Mouse (Mus musculus): ENCODE measurements at regions not wholly inside any gene's neighbourhood (a gene's known extent, or its start where the extent isn't known, plus 50 kb on each side); places are given as distances from the start of the nearest gene placed in this dataset.

DNA sequence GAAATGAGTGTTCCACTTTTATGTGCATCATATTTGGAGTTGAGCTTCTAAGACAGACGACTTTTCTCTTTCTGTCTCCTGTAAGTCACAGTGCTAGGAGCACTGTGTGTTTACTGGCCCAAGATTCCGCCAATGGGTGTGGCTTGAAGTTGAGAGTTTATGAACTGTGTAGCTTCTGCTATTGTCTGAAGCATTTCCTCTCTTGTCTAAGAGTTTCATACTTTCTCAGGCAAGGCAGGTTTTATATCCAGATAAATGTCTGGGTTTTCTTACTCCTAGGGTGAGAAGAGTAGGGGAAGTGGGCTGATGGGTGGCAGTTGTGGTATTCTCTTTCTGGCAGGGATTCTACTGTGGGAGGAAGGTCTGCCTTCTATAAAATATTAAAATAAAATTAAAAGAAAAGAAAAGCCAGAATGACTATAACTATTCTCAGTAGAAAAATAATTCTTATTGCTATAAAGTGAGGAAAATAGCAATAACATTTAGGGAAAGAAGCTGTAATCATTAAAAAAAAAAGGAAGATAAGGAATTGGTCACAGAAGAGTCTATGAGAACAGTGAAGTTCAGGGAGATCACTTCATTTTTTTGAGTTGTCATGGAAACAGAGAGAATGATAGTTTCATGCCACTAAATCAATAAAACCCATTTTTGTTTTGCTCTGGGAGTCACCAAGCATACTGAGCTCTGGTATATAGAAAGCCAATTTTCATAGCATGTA, 147.9 kb upstream of the Cdkn2b start:
- Histone ChIP-seq H3K4me1 (ENCODE audit: insufficient read depth, low read depth, low read length) (no peaks in the 10 kb centered on the region), H3K9ac (replicated peaks; ENCODE audit: low read depth) (no peak overlapping the region), H3K9me3 (ENCODE audit: low read length) (no peaks in the 10 kb centered on the region), H3K4me3 (ENCODE audit: low read depth, low read length) (no peak overlapping the region), H3K4me2 (replicated peaks; ENCODE audit: low read depth, low read length) (no peak overlapping the region), H3K36me3 (ENCODE audit: insufficient read depth, low read length) (no peaks in the 10 kb centered on the region), H3K27ac (ENCODE audit: low read length) (no peak overlapping the region), H3K27me3 (replicated peaks; ENCODE audit: insufficient read depth, low read length) (no peaks in the 10 kb centered on the region)
- ATAC-seq (peak; percentile 48; the same call in 1 of the 2 replicates), DNase-seq (ENCODE audit: low spot score) (no peak)
- 33% methylated on average over 2 of the region's 2 CpGs for WGBS
- no peak for TF ChIP-seq CTCF (IDR thresholded peaks at IDR 0.05)
- no peak for TF ChIP-seq EP300 (IDR thresholded peaks at IDR 0.05)

GRCm38 (mm10) chr4:89457861-89458260, 147.0 kb upstream of the Cdkn2b start:
- DNase-seq (ENCODE audit: low spot score) (no peak), ATAC-seq (no peak)
- TF ChIP-seq EP300 (IDR thresholded peaks at IDR 0.05) (no peak), CTCF (IDR thresholded peaks at IDR 0.05) (no peak)
- Histone ChIP-seq H3K27ac (ENCODE audit: low read length) (no peak overlapping the region), H3K36me3 (ENCODE audit: insufficient read depth, low read length) (no peaks in the 10 kb centered on the region), H3K9ac (replicated peaks; ENCODE audit: low read depth) (no peak overlapping the region), H3K4me2 (replicated peaks; ENCODE audit: low read depth, low read length) (no peak overlapping the region), H3K9me3 (ENCODE audit: low read length) (no peaks in the 10 kb centered on the region), H3K4me3 (ENCODE audit: low read depth, low read length) (no peak overlapping the region), H3K27me3 (replicated peaks; ENCODE audit: insufficient read depth, low read length) (no peaks in the 10 kb centered on the region), H3K4me1 (ENCODE audit: insufficient read depth, low read depth, low read length) (no peaks in the 10 kb centered on the region)
- WGBS, result 80% methylated on average over 2 of the region's 2 CpGs

DNA sequence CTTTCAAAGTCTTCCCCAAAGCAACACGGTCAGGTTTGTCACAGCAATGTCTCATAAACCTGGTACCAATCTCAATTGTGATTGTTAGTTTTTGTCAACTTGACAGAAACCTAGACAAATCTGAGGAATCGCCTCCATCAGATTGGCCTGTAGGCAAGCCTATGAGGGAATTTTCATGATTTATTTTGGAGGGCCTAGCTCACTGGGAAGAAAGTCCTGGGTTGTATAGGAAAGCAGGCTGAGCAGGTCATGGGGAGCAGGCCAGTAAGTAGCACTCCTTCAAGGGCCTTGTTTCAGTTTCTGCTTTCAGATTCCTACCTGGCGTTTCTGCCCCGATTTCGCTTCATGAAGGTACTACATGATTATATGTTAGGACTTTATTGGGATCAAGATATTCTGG, 144.1 kb upstream of the Cdkn2b start:
- Histone ChIP-seq H3K27ac (ENCODE audit: low read length) (no peak overlapping the region), H3K27me3 (replicated peaks; ENCODE audit: insufficient read depth, low read length) (no peaks in the 10 kb centered on the region), H3K9me3 (ENCODE audit: low read length) (no peaks in the 10 kb centered on the region), H3K4me3 (ENCODE audit: low read depth, low read length) (no peak overlapping the region), H3K4me2 (replicated peaks; ENCODE audit: low read depth, low read length) (no peak overlapping the region), H3K9ac (replicated peaks; ENCODE audit: low read depth) (no peak overlapping the region), H3K36me3 (ENCODE audit: insufficient read depth, low read length) (no peaks in the 10 kb centered on the region), H3K4me1 (ENCODE audit: insufficient read depth, low read depth, low read length) (no peaks in the 10 kb centered on the region)
- TF ChIP-seq CTCF (IDR thresholded peaks at IDR 0.05), result no peak
- no peak for TF ChIP-seq EP300 (IDR thresholded peaks at IDR 0.05)
- WGBS, result 96% methylated on average over 5 of the region's 5 CpGs
- no peak for ATAC-seq
- DNase-seq (ENCODE audit: low spot score), result no peak

DNA sequence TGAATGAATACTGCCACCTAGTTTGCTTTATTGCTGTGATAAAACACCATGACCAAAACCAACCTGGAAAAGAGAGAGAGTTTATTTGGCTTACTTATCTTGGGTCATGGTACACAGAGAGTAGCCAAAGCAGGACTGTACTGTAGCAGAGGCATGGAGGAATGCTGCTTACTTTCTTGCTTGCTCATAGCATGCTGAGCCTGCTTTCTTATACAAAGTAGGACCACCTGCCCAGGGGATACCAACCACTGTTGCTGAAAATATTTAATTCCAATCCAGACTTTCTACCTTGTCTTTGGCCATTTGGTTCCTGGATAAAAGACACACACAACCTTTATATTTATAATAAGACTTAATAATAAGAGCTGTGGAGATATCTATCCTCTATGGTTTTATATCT, 142.2 kb upstream of the Cdkn2b start:
- Histone ChIP-seq H3K4me3 (ENCODE audit: low read depth, low read length) (no peak overlapping the region), H3K4me1 (ENCODE audit: insufficient read depth, low read depth, low read length) (no peaks in the 10 kb centered on the region), H3K27ac (ENCODE audit: low read length) (no peak overlapping the region), H3K27me3 (replicated peaks; ENCODE audit: insufficient read depth, low read length) (no peaks in the 10 kb centered on the region), H3K36me3 (ENCODE audit: insufficient read depth, low read length) (no peaks in the 10 kb centered on the region), H3K9me3 (ENCODE audit: low read length) (no peaks in the 10 kb centered on the region), H3K4me2 (replicated peaks; ENCODE audit: low read depth, low read length) (no peak overlapping the region), H3K9ac (replicated peaks; ENCODE audit: low read depth) (no peak overlapping the region)
- no peak for DNase-seq (ENCODE audit: low spot score)
- no peak for ATAC-seq
- TF ChIP-seq EP300 (IDR thresholded peaks at IDR 0.05) (no peak), CTCF (IDR thresholded peaks at IDR 0.05) (no peak)

DNA sequence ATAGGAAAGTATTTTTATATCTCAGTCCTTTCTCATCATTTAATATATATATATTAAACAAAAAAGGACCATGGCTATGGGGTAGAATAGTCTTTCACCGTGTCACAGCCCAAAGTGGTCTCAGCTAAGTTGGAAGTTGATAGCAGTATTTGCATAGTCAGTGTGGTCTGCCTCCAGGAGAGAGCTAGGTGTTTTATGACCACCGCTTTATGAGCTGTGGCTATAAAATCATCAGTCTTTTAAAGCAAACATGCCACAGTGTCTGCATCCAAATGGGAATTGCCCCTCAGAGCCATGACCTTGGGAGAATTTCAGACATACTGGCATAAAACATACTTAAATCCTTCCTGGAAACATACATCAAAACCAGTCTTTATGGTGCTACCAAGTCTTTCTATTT, 140.9 kb upstream of the Cdkn2b start:
- TF ChIP-seq EP300 (IDR thresholded peaks at IDR 0.05) (no peak), CTCF (IDR thresholded peaks at IDR 0.05) (no peak)
- Histone ChIP-seq H3K4me1 (ENCODE audit: insufficient read depth, low read depth, low read length) (no peaks in the 10 kb centered on the region), H3K27me3 (replicated peaks; ENCODE audit: insufficient read depth, low read length) (no peaks in the 10 kb centered on the region), H3K9ac (replicated peaks; ENCODE audit: low read depth) (no peak overlapping the region), H3K27ac (ENCODE audit: low read length) (no peak overlapping the region), H3K4me3 (ENCODE audit: low read depth, low read length) (no peak overlapping the region), H3K4me2 (replicated peaks; ENCODE audit: low read depth, low read length) (no peak overlapping the region), H3K36me3 (ENCODE audit: insufficient read depth, low read length) (no peaks in the 10 kb centered on the region), H3K9me3 (ENCODE audit: low read length) (no peaks in the 10 kb centered on the region)
- no peak for ATAC-seq
- 44% methylated on average over 2 of the region's 2 CpGs for WGBS
- DNase-seq (ENCODE audit: low spot score), result no peak

GRCm38 (mm10) chr4:89446765-89447487, 136.1 kb upstream of the Cdkn2b start:
- Histone ChIP-seq H3K4me2 (replicated peaks; ENCODE audit: low read depth, low read length) (no peak overlapping the region; the same call in 1 of the 2 replicates), H3K9ac (replicated peaks; ENCODE audit: low read depth) (no peak overlapping the region), H3K9me3 (ENCODE audit: low read length) (no peaks in the 10 kb centered on the region), H3K36me3 (ENCODE audit: insufficient read depth, low read length) (no peaks in the 10 kb centered on the region), H3K4me3 (ENCODE audit: low read depth, low read length) (no peak overlapping the region), H3K27me3 (replicated peaks; ENCODE audit: insufficient read depth, low read length) (no peaks in the 10 kb centered on the region), H3K4me1 (ENCODE audit: insufficient read depth, low read depth, low read length) (peaks cover 3% of the 10 kb centered on the region; the same call in 1 of the 2 replicates), H3K27ac (ENCODE audit: low read length) (peak overlapping the region; percentile 80)
- TF ChIP-seq EP300 (IDR thresholded peaks at IDR 0.05), result peak; percentile 53; the same call in 1 of the 2 replicates
- peak; percentile 59 for TF ChIP-seq CTCF (IDR thresholded peaks at IDR 0.05)
- 46% methylated on average over 8 of the region's 8 CpGs for whole genome bisulfite sequencing
- peak; percentile 81 for DNase-seq (ENCODE audit: low spot score)
- peak; percentile 68 for ATAC-seq
